Mouse (Mus musculus) hindbrain, embryonic 12.5 days (tissue): ENCODE results near the gene Slc6a9. TPM values are rescaled to one million over a fixed set of nuclear protein-coding genes. Genes with fewer than 3 reads are reported as not detected.

Source experiments
- ATAC-seq: fragments of 200-750 bp; cut with Nextera tagmentation; 2 replicates; pipeline ENCODE4 v1.8.0; 2017; ENCODE audit warnings: moderate TSS enrichment; ENCODE audit not compliant: low FRiP score
- H3K27ac ChIP-seq: fragments of 300-500 bp; sonication (generic); 2 replicates; pipeline ENCODE4 v1.5.1; 2016; ENCODE audit warnings: mild to moderate bottlenecking
- H3K27me3 ChIP-seq: fragments of 300-500 bp; sonication (generic); 2 replicates; pipeline ENCODE4 v1.6.1; 2016; ENCODE audit warnings: mild to moderate bottlenecking
- H3K36me3 ChIP-seq: fragments of 300-500 bp; sonication (generic); 2 replicates; pipeline ENCODE4 v1.6.1; 2016; ENCODE audit warnings: mild to moderate bottlenecking
- H3K4me1 ChIP-seq: fragments of 300-500 bp; sonication (generic); 2 replicates; pipeline ENCODE4 v1.6.1; 2016
- H3K4me2 ChIP-seq: fragments of 300-500 bp; sonication (generic); replicated peaks from 2 replicates; pipeline ENCODE4 v1.6.1; 2016; ENCODE audit warnings: mild to moderate bottlenecking
- H3K4me3 ChIP-seq: fragments of 300-500 bp; sonication (generic); 2 replicates; pipeline ENCODE4 v1.5.1; 2016; ENCODE audit warnings: mild to moderate bottlenecking
- H3K9ac ChIP-seq: fragments of 300-500 bp; sonication (generic); 2 replicates; pipeline ENCODE4 v1.6.1; 2016; ENCODE audit warnings: mild to moderate bottlenecking, moderate library complexity
- H3K9me3 ChIP-seq: fragments of 300-500 bp; sonication (generic); replicated peaks from 2 replicates; pipeline ENCODE4 v1.6.1; 2016; ENCODE audit warnings: mild to moderate bottlenecking
- WGBS: fragments of 180-500 bp; shearing (Covaris S2); methylation state at CpG from one replicate; pipeline ENCODE4 v1.1.7; 2016; 5-methylcytosine and 5-hydroxymethylcytosine counted together
- polyA plus RNA-seq: library from polyadenylated mRNA; unstranded; fragments of >200 nt; fragmentation: Nextera tagmentation; extraction: Ambion mirVana; gene quantifications from 2 replicates; pipeline ENCODE4 v1.2.1, GENCODE M21; 2016

Gene Slc6a9
- polyA plus RNA-seq, 1 experiment from 2014 or later, result 19.7 TPM

GRCm38 (mm10) chr4:117885093-117885492, 50.8 kb downstream of the Slc6a9 start:
- ATAC-seq, result no peak
- no peak overlapping the region for H3K4me2 ChIP-seq
- no peak overlapping the region for H3K4me3 ChIP-seq
- H3K4me1 ChIP-seq, result peaks cover 54% of the 10 kb centered on the region
- peaks cover 44% of the 10 kb centered on the region for H3K36me3 ChIP-seq
- no peak overlapping the region for H3K27ac ChIP-seq
- WGBS, result 95% methylated on average over 10 of the region's 10 CpGs
- no peaks in the 10 kb centered on the region for H3K9me3 ChIP-seq
- H3K27me3 ChIP-seq, result no peaks in the 10 kb centered on the region
- H3K9ac ChIP-seq, result no peak overlapping the region

DNA sequence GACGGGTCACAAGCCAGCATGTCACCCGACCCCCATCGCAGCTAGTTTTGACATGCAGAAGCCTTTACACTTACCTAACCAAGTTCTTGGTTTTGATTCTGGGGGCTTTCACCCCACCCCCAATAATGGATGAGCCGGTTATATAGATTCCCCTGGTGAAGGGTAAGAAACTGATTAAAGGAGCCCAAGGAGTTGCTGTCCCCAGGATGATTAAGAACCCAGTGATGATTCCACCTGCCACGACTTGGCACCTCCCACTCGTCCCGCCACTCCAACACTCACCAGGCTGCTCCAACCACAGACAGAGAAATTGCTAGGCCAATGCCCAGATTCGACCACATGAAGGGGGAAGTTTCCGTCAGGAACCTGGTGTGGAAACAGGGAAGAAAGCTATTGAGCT, 51.7 kb downstream of the Slc6a9 start:
- ATAC-seq, result no peak
- no peak overlapping the region for H3K27ac ChIP-seq
- H3K36me3 ChIP-seq, result peaks cover 37% of the 10 kb centered on the region
- H3K9me3 ChIP-seq, result no peaks in the 10 kb centered on the region
- H3K27me3 ChIP-seq, result no peaks in the 10 kb centered on the region
- H3K4me3 ChIP-seq, result peak overlapping the region; percentile 92
- H3K4me2 ChIP-seq, result peak overlapping the region; percentile 93
- H3K4me1 ChIP-seq, result peaks cover 49% of the 10 kb centered on the region
- peak overlapping the region; percentile 95 for H3K9ac ChIP-seq
- WGBS, result 88% methylated on average over 9 of the region's 9 CpGs

DNA sequence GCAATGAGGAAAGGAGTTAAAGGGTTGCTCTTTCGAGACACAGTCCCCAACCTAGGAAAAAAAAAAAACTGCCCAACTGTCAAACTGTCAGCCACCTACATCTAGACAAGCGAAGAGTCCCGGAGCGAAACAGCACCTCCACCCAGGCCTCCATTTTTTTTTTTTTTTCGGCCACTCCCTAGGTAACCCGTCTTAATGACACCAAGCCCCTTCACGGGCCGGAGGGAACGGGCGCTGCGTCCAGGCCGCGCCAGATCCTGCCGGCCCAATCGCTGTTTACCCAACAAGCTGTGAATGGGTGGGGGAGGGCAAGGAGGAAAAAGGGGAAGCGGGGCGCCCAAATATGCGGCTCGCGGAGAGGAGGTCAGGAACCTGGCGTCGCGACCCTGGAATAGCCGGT, 52.3 kb downstream of the Slc6a9 start:
- H3K4me2 ChIP-seq, result peak overlapping the region; percentile 93
- 3% methylated on average over 24 of the region's 24 CpGs for WGBS
- peaks cover 35% of the 10 kb centered on the region for H3K36me3 ChIP-seq
- peak overlapping the region; percentile 92 for H3K4me3 ChIP-seq
- 0 out of 2 replicates have a peak, but pooled peaks have one; percentile 3 for ATAC-seq
- H3K9ac ChIP-seq, result peak overlapping the region; percentile 95
- H3K27me3 ChIP-seq, result no peaks in the 10 kb centered on the region
- no peaks in the 10 kb centered on the region for H3K9me3 ChIP-seq
- peaks cover 47% of the 10 kb centered on the region for H3K4me1 ChIP-seq
- H3K27ac ChIP-seq, result peak overlapping the region; percentile 60; the same call in 1 of the 2 replicates

GRCm38 (mm10) chr4:117887133-117887532, 52.8 kb downstream of the Slc6a9 start, which contains the start of gene Atp6v0b:
Gene Atp6v0b, minus strand, starts transcription at chr4:117887333.
- peak; percentile 81 for ATAC-seq
- H3K4me2 ChIP-seq, result peak within 1 kb of the TSS; percentile 93
- no peaks in the 10 kb centered on the region for H3K27me3 ChIP-seq
- H3K9ac ChIP-seq, result peak within 1 kb of the TSS; percentile 95
- H3K36me3 ChIP-seq, result peaks cover 35% of the 10 kb centered on the region
- peaks cover 44% of the 10 kb centered on the region for H3K4me1 ChIP-seq
- 0% methylated on average over 37 of the region's 37 CpGs for WGBS
- peak within 1 kb of the TSS; percentile 92 for H3K4me3 ChIP-seq
- H3K27ac ChIP-seq, result peak within 1 kb of the TSS; percentile 60; the same call in 1 of the 2 replicates
- H3K9me3 ChIP-seq, result no peaks in the 10 kb centered on the region

DNA sequence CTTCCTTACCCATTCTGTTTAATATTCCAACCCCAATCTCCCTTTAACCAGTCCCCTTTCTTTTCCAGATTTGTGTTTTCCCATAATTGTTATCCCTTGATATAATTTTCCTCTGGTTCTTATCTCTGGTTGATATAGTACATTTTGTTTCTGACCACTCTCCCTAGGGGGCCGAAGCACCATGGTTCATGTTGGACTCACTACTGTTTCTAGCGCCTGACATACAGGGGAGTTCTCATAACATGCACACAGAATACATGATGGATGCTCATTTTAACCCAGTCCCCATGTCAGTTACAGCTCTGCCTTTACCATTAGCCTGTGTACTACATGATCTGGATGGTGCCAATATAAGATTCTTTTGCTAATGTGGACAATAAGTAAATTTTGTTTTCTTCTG, 53.6 kb downstream of the Slc6a9 start:
- H3K27ac ChIP-seq, result no peak overlapping the region
- no peaks in the 10 kb centered on the region for H3K27me3 ChIP-seq
- WGBS, result 72% methylated on average over 2 of the region's 2 CpGs
- 0 out of 2 replicates have a peak overlapping the region, but pooled peaks have one; percentile 15 for H3K9ac ChIP-seq
- no peak for ATAC-seq
- no peaks in the 10 kb centered on the region for H3K9me3 ChIP-seq
- peaks cover 40% of the 10 kb centered on the region for H3K4me1 ChIP-seq
- H3K36me3 ChIP-seq, result peaks cover 35% of the 10 kb centered on the region
- peak overlapping the region; percentile 93 for H3K4me2 ChIP-seq
- peak overlapping the region; percentile 92; the same call in 1 of the 2 replicates for H3K4me3 ChIP-seq

GRCm38 (mm10) chr4:117889471-117889870, 55.2 kb downstream of the Slc6a9 start:
- Histone ChIP-seq H3K4me2 (no peak overlapping the region), H3K27me3 (no peaks in the 10 kb centered on the region), H3K9ac (no peak overlapping the region), H3K27ac (no peak overlapping the region), H3K4me1 (peaks cover 30% of the 10 kb centered on the region), H3K36me3 (peaks cover 37% of the 10 kb centered on the region), H3K4me3 (no peak overlapping the region), H3K9me3 (no peaks in the 10 kb centered on the region)
- WGBS, result 93% methylated on average over 15 of the region's 15 CpGs
- no peak for ATAC-seq

GRCm38 (mm10) chr4:117890031-117890430, 55.7 kb downstream of the Slc6a9 start:
- H3K27ac ChIP-seq, result no peak overlapping the region
- WGBS, result 93% methylated on average over 14 of the region's 14 CpGs
- no peak overlapping the region for H3K4me3 ChIP-seq
- no peak overlapping the region for H3K9ac ChIP-seq
- H3K4me1 ChIP-seq, result peaks cover 26% of the 10 kb centered on the region
- H3K4me2 ChIP-seq, result no peak overlapping the region
- H3K36me3 ChIP-seq, result peaks cover 37% of the 10 kb centered on the region
- H3K9me3 ChIP-seq, result no peaks in the 10 kb centered on the region
- no peaks in the 10 kb centered on the region for H3K27me3 ChIP-seq
- ATAC-seq, result no peak

- 72% methylated on average over 8 of the region's 8 CpGs for WGBS
- peaks cover 24% of the 10 kb centered on the region for H3K4me1 ChIP-seq
- peaks cover 37% of the 10 kb centered on the region for H3K36me3 ChIP-seq
- no peaks in the 10 kb centered on the region for H3K9me3 ChIP-seq
- H3K27ac ChIP-seq, result no peak overlapping the region
- H3K27me3 ChIP-seq, result no peaks in the 10 kb centered on the region
- no peak for ATAC-seq
- H3K4me2 ChIP-seq, result peak overlapping the region; percentile 78
- H3K4me3 ChIP-seq, result peak overlapping the region; percentile 59
- H3K9ac ChIP-seq, result no peak overlapping the region
These were observed 56.4 kb downstream of the Slc6a9 start for GRCm38 (mm10) chr4:117890750-117891149.

DNA sequence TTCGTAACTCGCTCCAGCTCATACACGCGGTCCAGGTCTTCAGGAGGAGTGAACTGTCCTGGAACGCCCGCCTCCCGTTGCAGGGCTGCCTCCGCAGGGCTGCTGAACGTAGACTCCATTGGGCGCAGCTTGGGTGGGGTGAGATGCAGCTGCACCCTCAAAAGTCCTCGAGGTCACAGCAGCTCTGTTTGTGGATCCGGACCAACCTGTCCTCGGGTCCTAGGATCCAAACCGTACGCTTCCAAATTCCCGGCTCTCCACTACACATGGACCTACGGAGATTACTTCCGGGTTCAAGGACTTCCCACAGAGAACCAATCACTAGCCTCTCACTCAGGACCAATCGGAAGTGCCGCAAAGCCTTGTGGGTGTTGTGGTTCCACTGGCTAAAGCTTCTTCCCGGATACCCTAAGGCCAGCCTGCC, 57.4 kb downstream of the Slc6a9 start, which contains the start of gene Dph2:
Dph2 (minus strand) TSS at position 295 of the 424 bp plus-strand sequence.
- no peaks in the 10 kb centered on the region for H3K27me3 ChIP-seq
- no peaks in the 10 kb centered on the region for H3K9me3 ChIP-seq
- H3K4me1 ChIP-seq, result peaks cover 14% of the 10 kb centered on the region
- no peak within 1 kb of the TSS for H3K27ac ChIP-seq
- under 1% methylated on average over 21 of the region's 21 CpGs for WGBS
- peak; percentile 84 for ATAC-seq
- H3K36me3 ChIP-seq, result peaks cover 45% of the 10 kb centered on the region
- H3K9ac ChIP-seq, result peak within 1 kb of the TSS; percentile 55
- H3K4me3 ChIP-seq, result peak within 1 kb of the TSS; percentile 59
- H3K4me2 ChIP-seq, result peak within 1 kb of the TSS; percentile 78

DNA sequence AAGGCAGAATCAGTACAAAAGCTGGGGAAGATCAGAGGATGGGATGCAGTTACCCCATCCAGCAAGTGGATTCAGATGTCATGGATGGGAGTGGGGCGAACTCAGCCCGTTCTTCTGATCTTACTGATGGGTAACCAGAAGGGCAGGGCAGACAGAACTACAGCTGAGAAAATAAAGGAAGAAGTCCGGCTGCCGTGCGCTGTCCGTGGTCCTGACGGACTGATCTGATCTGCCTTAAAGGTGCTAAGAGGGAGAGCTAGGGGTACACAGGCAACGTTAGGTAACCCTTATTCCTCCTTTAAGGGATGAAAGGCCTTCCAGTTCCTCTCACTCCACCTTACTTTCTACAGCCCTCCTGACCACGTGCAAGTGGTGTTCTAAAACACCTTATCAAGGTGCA, 59.1 kb downstream of the Slc6a9 start:
- 24% methylated on average over 9 of the region's 9 CpGs for WGBS
- peaks cover 11% of the 10 kb centered on the region for H3K4me1 ChIP-seq
- no peaks in the 10 kb centered on the region for H3K27me3 ChIP-seq
- peaks cover 61% of the 10 kb centered on the region for H3K36me3 ChIP-seq
- no peak overlapping the region for H3K27ac ChIP-seq
- no peaks in the 10 kb centered on the region for H3K9me3 ChIP-seq
- H3K4me3 ChIP-seq, result no peak overlapping the region
- H3K4me2 ChIP-seq, result no peak overlapping the region
- no peak for ATAC-seq
- no peak overlapping the region for H3K9ac ChIP-seq

DNA sequence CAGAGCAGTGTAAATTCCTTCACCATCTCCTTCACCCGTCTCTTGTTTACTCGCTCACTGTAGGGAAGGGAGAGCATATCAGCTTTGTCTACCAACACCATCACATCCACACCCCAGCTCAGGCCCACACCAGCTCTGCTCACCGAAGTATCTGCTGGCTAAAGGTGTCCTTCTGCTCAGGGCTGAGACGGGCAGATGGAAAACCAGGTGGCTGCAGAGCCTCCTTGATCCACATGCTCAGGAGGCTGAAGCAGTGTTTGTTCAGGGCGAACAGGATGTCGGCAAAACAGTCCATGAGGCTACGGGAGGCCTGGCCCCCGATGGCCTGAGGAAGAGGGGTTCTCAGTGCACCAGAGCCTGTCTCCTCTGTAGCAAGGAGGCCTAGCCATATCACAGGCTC, 60.3 kb downstream of the Slc6a9 start:
- WGBS, result 91% methylated on average over 8 of the region's 8 CpGs
- no peak overlapping the region for H3K27ac ChIP-seq
- H3K4me1 ChIP-seq, result peaks cover 11% of the 10 kb centered on the region
- H3K9me3 ChIP-seq, result no peaks in the 10 kb centered on the region
- H3K27me3 ChIP-seq, result no peaks in the 10 kb centered on the region
- H3K9ac ChIP-seq, result no peak overlapping the region
- H3K4me2 ChIP-seq, result no peak overlapping the region
- no peak overlapping the region for H3K4me3 ChIP-seq
- ATAC-seq, result no peak
- H3K36me3 ChIP-seq, result peaks cover 66% of the 10 kb centered on the region

GRCm38 (mm10) chr4:117895339-117895738, 61.0 kb downstream of the Slc6a9 start:
- 82% methylated on average over 7 of the region's 7 CpGs for WGBS
- Histone ChIP-seq H3K4me3 (no peak overlapping the region), H3K9ac (no peak overlapping the region), H3K4me1 (peaks cover 11% of the 10 kb centered on the region), H3K27me3 (no peaks in the 10 kb centered on the region), H3K36me3 (peaks cover 67% of the 10 kb centered on the region), H3K9me3 (no peaks in the 10 kb centered on the region), H3K27ac (no peak overlapping the region), H3K4me2 (no peak overlapping the region)
- no peak for ATAC-seq

DNA sequence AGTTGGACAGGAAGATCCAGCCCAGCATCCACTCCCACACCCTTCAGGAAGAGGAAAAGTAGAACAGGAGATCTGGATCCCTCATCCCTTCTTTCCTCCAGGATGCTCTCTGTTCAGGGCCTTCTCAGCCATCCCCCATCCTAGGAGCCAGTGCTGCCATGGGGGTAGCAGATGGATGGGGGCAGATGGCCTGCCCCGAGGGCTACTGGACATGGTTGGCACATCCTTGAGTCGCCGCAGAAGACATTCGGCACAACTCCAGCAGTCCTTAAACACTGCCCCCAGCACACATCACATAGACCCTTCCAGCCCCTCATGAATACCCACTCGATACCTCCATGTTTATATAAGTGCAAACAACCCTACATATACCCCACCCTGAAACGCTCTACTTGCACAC, 61.7 kb downstream of the Slc6a9 start:
- Histone ChIP-seq H3K9ac (no peak overlapping the region), H3K9me3 (no peaks in the 10 kb centered on the region), H3K4me1 (peaks cover 8% of the 10 kb centered on the region), H3K36me3 (peaks cover 74% of the 10 kb centered on the region), H3K4me2 (no peak overlapping the region), H3K27me3 (no peaks in the 10 kb centered on the region), H3K27ac (no peak overlapping the region), H3K4me3 (no peak overlapping the region)
- ATAC-seq, result no peak
- WGBS, result 93% methylated on average over 6 of the region's 6 CpGs
